Mouse (Mus musculus): ENCODE data around the gene Snapin.
A peak's percentile ranks its signal among the peaks of the same experiment; 100 is the strongest.

Snapin gene

GRCm38 (mm10) chr3:90505216-90505615 lies 14.4 kb upstream of the Snapin start:
- DNase-seq (ENCODE audit: low read depth), result no peak

GRCm38 (mm10) chr3:90503444-90503843 lies 12.6 kb upstream of the Snapin start:
- no peak for DNase-seq (ENCODE audit: low read depth)

DNA sequence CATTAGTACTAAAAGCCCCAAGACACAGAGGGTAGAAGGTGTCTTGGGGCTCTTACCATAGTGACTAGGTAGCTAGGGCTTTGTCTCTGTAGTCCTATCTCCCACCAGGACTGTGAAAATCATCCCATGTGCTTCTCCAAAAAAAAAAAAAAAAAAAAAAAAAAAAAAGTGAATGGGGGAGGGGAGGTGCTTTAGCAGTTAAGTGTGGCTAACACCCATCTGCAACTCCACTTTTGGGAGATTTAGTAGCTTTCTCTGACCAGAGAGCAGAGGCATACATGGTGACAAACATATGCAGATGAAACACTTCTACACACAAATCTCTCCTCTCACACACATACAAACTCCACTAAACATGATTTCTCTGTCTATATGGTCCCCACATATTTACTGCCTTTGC lies 6.8 kb upstream of the Snapin start:
- DNase-seq (ENCODE audit: low read depth), result no peak

DNA sequence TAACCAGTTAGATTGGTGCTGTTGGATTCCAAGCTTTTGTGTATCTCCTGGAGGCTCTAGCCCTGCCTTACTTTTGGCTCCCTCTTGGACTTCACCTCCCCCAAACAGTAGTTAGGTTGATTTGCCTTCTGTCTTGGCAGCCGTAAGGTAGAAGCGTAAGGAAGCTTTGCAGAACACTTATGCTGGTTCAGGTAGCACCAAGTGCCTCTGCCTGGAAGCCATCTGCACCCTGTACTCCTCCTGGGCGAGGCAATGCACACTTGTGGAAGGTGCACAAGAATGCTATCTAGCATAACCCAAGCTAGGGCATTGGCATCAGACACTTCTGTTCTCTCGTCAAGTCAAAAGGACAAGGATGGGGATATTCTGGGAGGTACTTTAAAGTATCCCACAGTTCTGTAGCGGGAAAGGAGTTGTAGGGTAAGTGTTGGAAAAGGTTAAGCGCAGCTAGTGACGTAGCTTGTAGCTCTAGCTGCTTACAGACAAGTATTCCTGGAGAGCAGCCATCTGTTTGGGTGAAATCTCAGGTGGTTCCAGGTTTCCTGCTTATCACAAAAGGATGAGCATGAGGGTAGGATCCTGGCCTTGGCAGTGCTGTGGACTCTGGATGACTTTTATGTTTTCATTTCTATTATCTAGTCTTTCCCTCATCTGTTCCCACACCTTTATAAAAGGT lies 5.2 kb upstream of the Snapin start:
- no peak for DNase-seq (ENCODE audit: low read depth)

GRCm38 (mm10) chr3:90493831-90494540 lies 3.2 kb upstream of the Snapin start:
- no peak for DNase-seq (ENCODE audit: low read depth)

- DNase-seq (ENCODE audit: low read depth), result peak; percentile 69
Measured at GRCm38 (mm10) chr3:90491350-90491749, 517 bp upstream of the Snapin start.

DNA sequence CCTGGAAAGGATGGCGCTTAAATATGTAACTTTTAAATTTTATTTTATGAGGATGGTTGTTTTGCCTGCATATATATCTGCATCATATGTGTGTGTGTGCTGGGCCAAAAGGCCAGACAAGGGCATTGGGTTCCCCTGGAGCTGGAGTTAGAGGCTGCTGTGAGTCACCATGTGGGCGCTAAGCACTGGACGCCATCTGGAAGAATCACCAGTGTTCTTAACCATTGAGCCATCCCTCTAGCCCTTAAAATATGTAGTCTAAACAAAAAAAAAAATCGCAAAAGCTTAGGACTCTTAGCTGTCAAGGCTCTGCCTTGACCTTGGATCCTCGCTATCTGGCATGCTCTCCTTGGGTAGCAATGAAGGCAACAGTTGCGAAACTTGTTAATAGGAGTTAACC lies 2.3 kb downstream of the Snapin start:
- DNase-seq (ENCODE audit: low read depth), result no peak

DNA sequence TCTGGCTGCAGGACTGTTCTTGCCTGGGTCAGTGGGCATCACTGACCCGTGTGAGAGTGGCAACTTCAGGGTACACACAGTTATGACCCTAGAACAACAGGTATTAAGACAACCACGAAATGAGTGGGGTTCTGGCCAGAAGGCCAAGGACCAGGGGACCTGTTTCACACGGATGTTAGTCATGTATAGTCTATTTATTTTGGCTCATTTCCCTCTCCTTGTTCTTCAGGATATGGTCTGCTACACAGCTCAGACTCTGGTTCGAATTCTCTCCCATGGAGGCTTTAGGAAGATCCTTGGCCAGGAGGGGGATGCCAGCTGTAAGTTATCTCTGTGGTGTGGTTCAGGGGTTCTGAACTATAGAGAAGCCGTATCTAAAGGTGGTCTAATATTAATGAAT lies 3.8 kb downstream of the Snapin start:
- DNase-seq (ENCODE audit: low read depth), result no peak

DNA sequence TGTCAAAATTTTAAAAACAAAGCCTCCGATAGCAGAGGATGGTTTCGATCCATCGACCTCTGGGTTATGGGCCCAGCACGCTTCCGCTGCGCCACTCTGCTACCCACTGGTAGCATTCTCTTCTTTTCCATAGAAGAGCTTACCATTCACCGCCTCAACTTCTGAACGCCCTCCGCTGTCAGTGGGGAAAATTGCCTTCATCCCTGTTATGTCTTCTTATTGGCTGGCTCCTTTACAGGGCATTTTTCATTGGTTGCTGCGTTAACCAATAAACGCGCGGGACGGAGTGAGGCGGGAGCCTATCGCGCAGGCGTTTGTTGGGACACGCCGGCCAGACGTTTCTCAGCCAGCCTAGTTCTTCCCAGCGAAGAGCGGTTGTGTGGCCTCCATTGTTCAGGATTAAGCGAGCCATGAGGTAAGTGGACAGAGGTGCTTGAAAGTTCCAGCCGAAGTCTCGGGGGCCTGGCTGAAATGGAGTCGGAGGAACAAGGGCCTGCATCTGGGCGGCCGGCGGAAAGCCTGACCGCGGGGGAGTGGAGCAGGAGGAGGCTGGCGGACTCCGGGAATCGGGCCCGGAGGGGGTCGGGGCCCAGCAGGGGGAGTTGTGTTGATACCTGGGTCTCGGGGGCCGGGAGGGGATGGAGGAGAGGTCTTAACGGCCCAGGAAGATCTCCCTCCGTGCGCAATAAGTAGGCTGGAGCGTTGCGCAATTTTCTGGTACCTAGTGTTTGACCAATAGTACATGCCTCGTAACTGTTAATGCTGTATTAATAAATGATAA lies 14.8 kb downstream of the Snapin start, which contains the start of gene Ilf2:
Gene Ilf2 (plus strand): TSS at position 296 of the 781 bp plus-strand sequence.
- peak; percentile 99 for DNase-seq (ENCODE audit: low read depth)

- peak; percentile 48 for DNase-seq (ENCODE audit: low read depth)
Measured at GRCm38 (mm10) chr3:90475151-90475830, 15.5 kb downstream of the Snapin start.

DNA sequence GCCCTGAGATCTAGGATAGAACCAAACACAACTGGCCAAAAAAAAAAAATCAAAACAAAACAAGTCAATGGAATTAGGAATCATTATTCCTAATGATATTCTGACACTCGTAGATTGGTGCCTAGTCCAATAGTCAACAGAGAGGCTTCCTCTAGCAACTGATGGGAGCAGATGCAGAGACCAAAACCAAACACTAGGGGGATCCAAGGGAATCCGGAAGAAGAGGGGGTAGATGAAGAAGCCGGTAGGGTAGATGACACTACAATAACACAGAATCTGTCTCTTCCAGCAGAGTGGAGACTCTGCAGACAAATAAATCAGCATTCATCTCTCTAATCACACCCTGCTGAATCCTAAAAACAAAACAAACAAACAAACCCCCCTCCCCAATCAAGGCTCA lies 18.6 kb downstream of the Snapin start:
- DNase-seq (ENCODE audit: low read depth), result peak; percentile 89

DNA sequence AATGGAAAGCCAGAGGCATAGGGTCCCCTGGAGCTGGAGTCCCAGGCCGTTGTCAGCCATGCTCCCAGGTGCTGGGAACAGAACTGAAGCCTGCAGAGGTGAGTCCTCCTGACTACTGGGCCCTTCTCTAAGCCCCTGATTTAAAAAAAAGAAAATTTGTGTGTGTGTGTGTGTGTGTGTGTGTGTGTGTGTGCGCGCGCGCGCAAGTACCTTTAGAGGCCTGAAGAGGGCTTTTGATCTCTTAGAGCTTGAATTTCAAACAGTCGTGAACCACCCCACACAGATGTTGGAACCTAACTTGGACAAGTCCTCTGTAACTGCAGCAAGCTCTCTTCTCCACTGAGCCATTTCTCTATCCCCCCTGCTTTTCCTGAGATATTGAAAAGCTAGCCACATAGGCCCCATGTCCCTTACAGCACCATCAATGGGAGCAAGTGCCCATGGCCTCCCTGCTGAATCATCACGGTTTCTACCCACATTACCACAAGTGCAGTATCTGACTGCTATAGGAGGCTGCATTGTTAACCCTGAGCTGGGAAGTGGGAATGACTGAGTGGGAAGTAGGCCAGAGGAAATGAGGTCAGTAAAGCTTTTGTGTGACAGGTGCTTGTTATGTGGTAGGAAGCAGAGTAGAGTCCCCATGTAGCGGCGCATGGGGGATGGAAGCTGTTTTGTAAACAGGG lies 23.1 kb downstream of the Snapin start:
- no peak for DNase-seq (ENCODE audit: low read depth)

DNA sequence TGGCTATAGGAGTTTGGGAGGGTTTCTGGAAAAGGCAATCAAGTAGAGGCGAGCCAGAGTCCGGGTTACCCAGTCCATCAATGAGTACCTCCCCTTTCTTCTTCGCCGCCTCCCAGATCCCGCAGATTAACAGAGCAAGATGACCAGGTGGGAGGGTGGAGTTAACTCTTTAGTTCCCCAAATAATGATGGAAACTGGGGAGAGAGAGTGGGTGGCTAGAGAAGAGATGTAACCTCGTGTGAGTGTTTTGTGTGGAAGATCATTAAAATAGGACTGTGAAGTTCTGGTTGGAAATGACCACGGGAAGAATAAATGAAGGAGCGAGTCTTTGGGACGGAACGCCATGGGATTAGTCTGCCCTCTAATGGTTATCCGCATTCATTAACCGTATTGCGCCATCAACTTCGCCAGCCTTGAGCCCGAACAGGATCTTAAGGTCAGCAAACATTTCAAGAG lies 24.5 kb downstream of the Snapin start:
- DNase-seq (ENCODE audit: low read depth), result no peak

GRCm38 (mm10) chr3:90465686-90466310 lies 25.0 kb downstream of the Snapin start, which contains the start of gene Npr1:
TSS of gene Npr1 (minus strand) at chr3:90465866.
- no peak for DNase-seq (ENCODE audit: low read depth)

- peak; percentile 52 for DNase-seq (ENCODE audit: low read depth)
Measured at GRCm38 (mm10) chr3:90465081-90465685, 25.6 kb downstream of the Snapin start.

DNA sequence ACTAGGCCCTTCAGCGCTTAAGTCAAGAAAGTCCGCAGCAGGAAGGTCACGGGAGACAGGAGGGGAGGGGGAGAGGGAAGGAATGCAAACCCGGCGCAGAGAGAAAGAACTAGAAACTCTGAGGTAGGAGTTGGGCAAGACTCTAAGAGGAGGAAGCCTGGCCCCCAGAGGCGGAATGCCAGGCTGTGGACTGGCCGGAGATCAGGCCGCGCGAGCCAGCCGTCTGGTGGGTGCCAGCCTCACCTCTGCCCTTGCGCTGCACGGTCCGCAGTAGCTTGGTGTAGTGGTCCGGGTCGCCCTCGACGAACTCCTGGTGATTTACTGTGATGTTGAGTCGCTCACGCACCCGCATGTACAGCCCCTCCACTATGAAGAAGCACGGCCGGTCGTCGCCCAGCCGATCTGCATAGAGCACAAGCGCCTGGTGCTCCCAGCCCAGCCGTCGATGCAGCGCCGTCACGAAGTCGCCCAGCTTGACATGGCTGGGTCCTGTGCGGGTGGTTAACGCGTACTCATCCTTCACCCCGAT lies 26.2 kb downstream of the Snapin start:
- no peak for DNase-seq (ENCODE audit: low read depth)

GRCm38 (mm10) chr3:90462579-90462978 lies 28.3 kb downstream of the Snapin start:
- no peak for DNase-seq (ENCODE audit: low read depth)

DNA sequence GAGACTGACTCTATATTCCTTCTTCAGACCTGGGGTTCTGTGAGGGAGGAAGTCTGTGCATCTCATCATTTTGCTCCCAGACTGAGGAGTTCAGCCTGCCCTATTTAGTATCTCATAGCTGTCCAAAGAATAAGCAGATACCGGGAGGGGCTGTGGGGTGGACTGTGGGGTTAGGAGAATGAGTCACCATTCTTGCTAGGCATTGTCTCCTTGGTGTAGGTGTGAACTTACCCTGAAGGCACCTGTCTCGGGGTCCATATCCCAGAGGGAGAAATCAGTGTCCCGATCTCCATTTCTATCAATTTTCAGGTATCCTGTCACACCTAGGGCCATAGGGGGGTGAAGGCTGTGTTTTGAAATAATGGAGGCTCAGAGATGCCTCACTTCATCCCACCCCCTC lies 28.9 kb downstream of the Snapin start:
- DNase-seq (ENCODE audit: low read depth), result no peak

- no peak for DNase-seq (ENCODE audit: low read depth)
Measured at GRCm38 (mm10) chr3:90460315-90460714, 30.5 kb downstream of the Snapin start.

DNA sequence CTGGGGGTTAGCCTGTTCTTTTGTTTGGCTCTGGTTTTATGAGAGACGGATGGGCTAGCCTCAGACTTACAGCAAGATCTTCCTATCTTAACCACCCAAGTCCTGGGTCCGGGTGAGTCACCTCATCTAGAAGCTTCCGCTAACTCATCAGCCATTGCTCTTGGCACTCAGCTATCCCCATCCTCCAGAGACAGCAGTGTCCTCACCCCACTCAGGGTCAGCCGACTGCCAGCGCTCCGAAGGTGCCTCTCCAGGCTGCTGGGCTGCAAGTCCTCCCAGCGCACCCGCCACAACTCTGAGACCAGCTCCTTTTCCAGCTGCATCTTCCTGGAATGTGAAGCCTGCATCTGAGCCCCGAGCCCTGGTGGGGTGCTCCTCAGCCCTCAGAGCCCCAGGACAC lies 31.1 kb downstream of the Snapin start:
- DNase-seq (ENCODE audit: low read depth), result no peak

All from naive thymus-derived CD4-positive, alpha-beta T cell, adult 2 months (primary cell).